Mouse (Mus musculus) G1E (cell line): ENCODE results near the gene Gm525.

ENCODE experiments used
- CTCF ChIP-seq: IDR thresholded peaks from 2 replicates; pipeline ENCODE4 v1.5.1; 2012; ENCODE audit warnings: low read depth, low read length, inconsistent platforms, mixed read lengths
- GATA1 ChIP-seq: IDR thresholded peaks from 2 replicates; pipeline ENCODE4 v1.6.1; 2012; ENCODE audit warnings: borderline replicate concordance, low read length, inconsistent platforms, mixed read lengths

GRCm38 (mm10) chr11:89067301-89067822 is 6.3 kb upstream of the Gm525 start:
- TF ChIP-seq CTCF (no peak), GATA1 (no peak)
